Mouse (Mus musculus): ENCODE measurements around the gene Fam78a. TPM values are rescaled to one million over a fixed set of nuclear protein-coding genes. Genes with fewer than 3 reads are reported as not detected.
A peak's percentile ranks its signal among the peaks of the same experiment; 100 is the strongest.
"Not testable (repeated sequence)": the region's sequence is repeated elsewhere in the genome, so short reads cannot be mapped to it uniquely, and the experiment has no call there.

Gene Fam78a
- total RNA-seq, 2 experiments from 2014 or later, result 24.3 to 38.1 TPM

GRCm38 (mm10) chr2:32051791-32052190 is 32.9 kb downstream of the Fam78a start:
- intact Hi-C loops (cut with DNase I), result no loop called here

GRCm38 (mm10) chr2:32047323-32047722 is 37.3 kb downstream of the Fam78a start:
- DNase-seq, result no peak
- intact Hi-C loops (cut with DNase I), result no loop called here

More at GRCm38 (mm10) chr2:32051791-32052190, 32.9 kb downstream of the Fam78a start:
- no peak for DNase-seq

DNA sequence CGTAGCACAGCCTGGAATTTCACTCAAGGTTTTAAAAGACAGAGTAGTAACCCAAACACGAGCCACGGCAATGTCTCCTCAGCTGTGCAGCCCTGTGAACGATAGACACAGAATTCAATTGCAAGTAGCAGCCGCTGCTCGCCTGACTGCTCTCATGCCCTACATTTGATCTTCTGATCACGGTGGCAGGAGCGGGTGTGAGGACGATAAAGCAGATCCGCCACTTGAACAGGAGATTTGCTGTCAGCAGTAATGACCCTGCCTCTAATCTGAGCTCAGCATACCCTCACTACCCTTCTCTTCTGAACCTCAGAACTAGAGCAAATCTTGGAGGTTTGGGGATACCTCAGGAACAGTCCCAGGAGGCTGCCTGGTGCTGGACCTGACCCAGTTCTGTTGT is 38.6 kb downstream of the Fam78a start:
- intact Hi-C loops (cut with DNase I), result no loop called here
- no peak for DNase-seq

GRCm38 (mm10) chr2:32045375-32045774 is 39.3 kb downstream of the Fam78a start:
- no peak for DNase-seq
- intact Hi-C loops (cut with DNase I), result no loop called here

- intact Hi-C loops (cut with DNase I), result no loop called here
- DNase-seq, result no peak
Observed at GRCm38 (mm10) chr2:32043836-32044235, 40.8 kb downstream of the Fam78a start.

GRCm38 (mm10) chr2:32041087-32041486 is 43.6 kb downstream of the Fam78a start:
- no peak for DNase-seq
- intact Hi-C loops (cut with DNase I), result no loop called here

- intact Hi-C loops (cut with DNase I); DNase-seq: not testable (repeated sequence)
Observed at GRCm38 (mm10) chr2:32040646-32041045, 44.0 kb downstream of the Fam78a start.

DNA sequence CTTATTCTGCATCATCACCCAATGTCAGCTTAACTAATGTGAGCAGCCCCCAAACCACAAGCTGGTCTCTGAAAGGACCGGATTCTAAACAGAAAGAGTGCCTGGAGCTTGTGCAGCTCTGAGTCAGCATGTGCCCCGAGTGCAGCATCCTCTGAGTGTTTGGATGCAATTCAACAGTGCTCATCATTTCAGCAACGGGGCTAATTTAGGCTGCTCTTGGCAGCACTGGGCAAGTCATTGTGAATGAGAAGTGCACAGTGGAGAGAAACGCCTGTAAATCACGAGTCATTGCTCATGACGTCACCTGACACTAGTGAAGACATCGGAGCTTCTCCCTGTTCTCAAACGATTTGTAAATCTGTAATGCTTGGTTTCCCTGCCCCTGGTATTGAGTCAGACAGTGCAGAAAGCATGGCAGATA is 46.0 kb downstream of the Fam78a start:
- peak in 1 of 2 experiments; percentile 55 for DNase-seq
- intact Hi-C loops (cut with DNase I), result loop anchor here (2.0 to 5.0 kb wide), 2 partner anchors 44 to 94 kb away; no protein-coding TSS in a partner anchor

- no peak for DNase-seq
- intact Hi-C loops (cut with DNase I), result loop anchor here (5.0 kb wide), 1 partner anchor 95 kb away; no protein-coding TSS in a partner anchor
Observed at GRCm38 (mm10) chr2:32037279-32037858, 47.3 kb downstream of the Fam78a start.

DNA sequence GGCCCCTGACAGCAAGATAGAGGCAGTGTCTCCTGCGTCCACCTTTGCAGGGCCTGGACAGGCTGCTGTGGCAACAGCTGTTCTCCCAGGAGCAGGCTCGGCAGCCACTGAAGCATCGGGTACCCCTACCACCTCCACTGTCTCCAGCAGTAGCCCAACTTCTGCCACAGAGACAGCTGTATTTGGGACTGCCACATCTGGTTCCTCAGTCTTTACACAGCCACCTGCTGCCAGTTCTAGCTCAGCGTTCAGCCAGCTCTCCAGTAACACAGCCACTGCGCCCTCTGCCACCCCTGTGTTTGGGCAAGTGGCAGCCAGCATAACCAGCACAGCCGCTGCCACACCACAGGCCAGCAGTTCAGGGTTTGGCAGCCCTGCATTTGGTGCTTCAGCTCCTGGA is 50.5 kb downstream of the Fam78a start:
- intact Hi-C loops (cut with DNase I), result no loop called here
- no peak for DNase-seq

- intact Hi-C loops (cut with DNase I), result no loop called here
- DNase-seq, result peak; percentile 45 to 65
Observed at GRCm38 (mm10) chr2:32033436-32033835, 51.2 kb downstream of the Fam78a start.

DNA sequence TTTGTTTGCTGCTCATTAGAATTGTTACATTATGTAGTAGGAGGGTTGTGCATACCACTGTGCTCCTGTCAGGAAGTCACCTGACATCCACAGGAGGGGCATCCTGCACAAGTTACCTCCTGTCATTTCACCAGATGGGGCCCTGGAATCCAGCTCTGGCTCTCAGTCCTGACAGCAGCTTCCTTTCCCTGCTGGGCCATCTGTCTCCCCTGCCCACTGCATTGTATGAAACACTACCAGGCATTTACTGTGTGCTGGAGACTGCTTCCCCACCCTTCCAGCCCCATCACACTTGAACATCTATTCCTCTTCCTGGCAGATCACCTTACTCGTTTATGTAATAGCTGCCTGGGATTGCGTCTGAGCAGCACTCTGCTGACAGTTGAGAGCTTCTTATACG is 55.0 kb downstream of the Fam78a start:
- intact Hi-C loops (cut with DNase I), result no loop called here
- no peak for DNase-seq

DNA sequence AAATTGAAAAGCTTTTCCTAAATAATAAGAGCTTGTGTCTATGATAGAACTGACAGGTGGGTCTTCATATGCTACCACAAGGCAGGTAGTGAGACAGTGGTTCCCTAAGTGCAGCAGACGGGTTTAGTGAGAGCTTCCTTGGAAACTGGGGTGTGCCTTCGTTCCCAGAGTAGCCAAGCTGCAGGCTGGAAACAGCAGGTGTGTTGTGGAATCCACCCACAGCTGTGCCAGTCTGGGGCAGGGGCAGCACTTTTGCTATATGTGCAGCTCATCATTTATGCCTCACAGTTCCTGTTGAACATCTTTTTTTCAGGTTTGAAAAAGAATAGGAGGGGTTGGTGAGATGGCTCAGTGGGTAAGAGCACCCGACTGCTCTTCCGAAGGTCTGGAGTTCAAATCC is 60.3 kb downstream of the Fam78a start:
- DNase-seq, result no peak
- intact Hi-C loops (cut with DNase I), result no loop called here

DNA sequence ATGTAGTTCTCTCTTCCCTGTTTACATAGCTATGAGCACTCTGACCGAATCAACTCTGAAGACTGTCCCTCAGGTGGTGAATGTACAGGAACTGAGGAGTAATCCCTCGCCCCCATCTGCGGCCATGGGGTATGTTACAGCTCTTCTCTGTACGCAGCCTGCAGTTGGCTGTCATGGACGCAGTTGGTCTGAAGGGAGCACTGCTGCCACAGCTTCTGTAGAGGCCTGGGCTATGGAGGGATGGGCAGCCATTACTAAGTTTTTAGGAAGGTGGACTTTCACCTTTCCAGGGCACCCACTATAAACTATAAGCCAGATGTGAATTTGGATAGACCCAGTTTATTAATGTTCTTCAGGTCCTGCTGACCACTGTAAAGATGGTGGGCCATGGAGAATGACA is 64.4 kb downstream of the Fam78a start:
- intact Hi-C loops (cut with DNase I), result no loop called here
- no peak for DNase-seq

DNA sequence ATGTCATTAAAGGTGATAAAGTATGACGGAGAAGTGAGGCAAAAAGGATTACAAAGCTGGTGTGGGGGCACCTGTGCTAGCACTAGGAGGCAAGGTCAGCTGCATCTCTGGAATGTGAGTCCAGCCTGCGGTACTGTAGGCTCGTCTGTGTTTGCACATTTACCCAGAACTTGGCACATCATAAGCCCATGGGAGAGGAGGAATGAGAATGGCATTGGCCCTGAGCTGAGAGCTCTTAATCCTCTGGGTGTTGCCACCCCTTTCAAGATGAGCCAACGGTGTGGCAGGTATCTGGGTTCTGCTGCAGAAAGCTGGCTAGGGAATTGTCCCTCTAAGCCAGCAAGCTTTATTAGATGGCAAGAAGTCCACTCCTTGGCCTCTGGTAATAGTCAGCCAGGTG is 65.0 kb downstream of the Fam78a start:
- no peak for DNase-seq
- intact Hi-C loops (cut with DNase I), result no loop called here

GRCm38 (mm10) chr2:32008716-32009115 is 75.9 kb downstream of the Fam78a start:
- no peak for DNase-seq
- intact Hi-C loops (cut with DNase I), result no loop called here

GRCm38 (mm10) chr2:32008311-32008710 is 76.3 kb downstream of the Fam78a start:
- no peak for DNase-seq
- intact Hi-C loops (cut with DNase I), result no loop called here

Small RNAs within 50 kb of the gene (microRNA-seq; reads per million reads assigned to microRNA genes)
- gene Mir7674, result 0.95 to 1.4 reads per million in 2 experiments

Other genes with a start within 250 kb of the Fam78a start
- not detected for gene Fibcd1, start 238.9 kb downstream of the Fam78a start, total RNA-seq (2021)
- 1 to 10 TPM in 1 of 2 experiments, under 1 TPM in 1; 0.79 to 1.2 TPM for gene Lamc3, start 197.6 kb downstream of the Fam78a start, total RNA-seq (2021)
- gene Aif1l, start 134.7 kb downstream of the Fam78a start, total RNA-seq (2021), result 1 to 10 TPM; 7.9 to 8.6 TPM
- gene Nup214, start 110.4 kb downstream of the Fam78a start, total RNA-seq (2021), result 10 to 100 TPM; 42.4 to 44.5 TPM
- 10 to 100 TPM; 29.3 to 31.6 TPM for gene Plpp7, start 10.7 kb upstream of the Fam78a start, total RNA-seq (2021)
- gene Prrc2b, start 66.2 kb upstream of the Fam78a start, total RNA-seq (2021), result 100 to 1,000 TPM; 118 to 134 TPM
- 10 to 100 TPM; 13.9 to 14.5 TPM for gene Pomt1, start 151.7 kb upstream of the Fam78a start, total RNA-seq (2021)
- gene Uck1, start 175.3 kb upstream of the Fam78a start, total RNA-seq (2021), result 10 to 100 TPM; 30.9 to 34.9 TPM
- 10 to 100 TPM; 73.7 to 74.8 TPM for gene Golga2, start 202.5 kb upstream of the Fam78a start, total RNA-seq (2021)
- 100 to 1,000 TPM; 163 to 182 TPM for gene Swi5, start 203.2 kb upstream of the Fam78a start, total RNA-seq (2021)

Data from heart, postnatal 10 days (tissue).